Mouse (Mus musculus) brain, embryonic 14.5 days (tissue): ENCODE measurements around the gene AC124108.1.

Experiments used
- CTCF ChIP-seq: fragments of 200-500 bp; IDR thresholded peaks from 2 replicates; pipeline ENCODE4 v1.5.1; 2012; ENCODE audit warnings: inconsistent platforms, mild to moderate bottlenecking, moderate library complexity, borderline replicate concordance; ENCODE audit not compliant: insufficient read depth, insufficient read length; ENCODE audit errors: extremely low read depth
- POLR2A ChIP-seq: fragments of 200-500 bp; IDR thresholded peaks from 2 replicates; pipeline ENCODE4 v1.6.1; 2012; ENCODE audit warnings: mild to moderate bottlenecking, inconsistent platforms, borderline replicate concordance; ENCODE audit not compliant: poor library complexity, insufficient read depth, insufficient read length, severe bottlenecking; ENCODE audit errors: extremely low read depth

DNA sequence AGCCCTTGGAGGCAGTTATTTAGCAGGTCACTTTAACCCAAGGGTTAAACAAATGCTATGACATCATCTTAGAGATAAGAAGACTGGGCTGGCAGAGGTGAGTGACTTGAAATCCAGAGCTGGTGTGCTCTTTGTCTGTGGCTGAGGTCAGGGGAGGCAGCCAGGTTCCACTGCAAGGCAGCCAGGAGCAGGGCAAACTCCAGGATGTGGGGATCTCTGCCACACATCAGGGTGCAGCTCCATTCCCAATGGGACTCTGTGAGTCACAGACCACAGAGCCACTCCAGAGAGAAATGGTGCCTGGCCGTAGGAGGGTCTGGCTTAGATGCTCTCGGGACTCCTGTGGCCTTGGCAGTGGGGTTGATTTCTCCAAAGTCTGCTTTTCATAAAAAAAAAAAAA is 39.3 kb upstream of the AC124108.1 start:
- TF ChIP-seq CTCF (no peak), POLR2A (no peak)
